Mouse (Mus musculus) adrenal gland, adult 18-20 months (tissue): ENCODE results near the gene Sumo3. TPM values are rescaled to one million over a fixed set of nuclear protein-coding genes. Genes with fewer than 3 reads are reported as not detected.
A peak's percentile ranks its signal among the peaks of the same experiment; 100 is the strongest.

Source experiments
- DNase-seq, 2 experiments: peaks; one replicate each; pipeline ENCODE4 v3.0.0; 2021 to 2022; ENCODE audit warnings: low spot score in 2 of 2
- total RNA-seq, 2 experiments: library from RNA; stranded (reverse); gene quantifications; 1 replicate in 1 of 2; 2 replicates in 1 of 2; pipeline ENCODE4 v1.2.3; 2021

The Sumo3 gene
- total RNA-seq, 2 experiments from 2014 or later: 91.8 to 98.8 TPM

- DNase-seq: no peak
These were observed 17.9 kb upstream of the Sumo3 start for GRCm38 (mm10) chr10:77588036-77588435.

DNA sequence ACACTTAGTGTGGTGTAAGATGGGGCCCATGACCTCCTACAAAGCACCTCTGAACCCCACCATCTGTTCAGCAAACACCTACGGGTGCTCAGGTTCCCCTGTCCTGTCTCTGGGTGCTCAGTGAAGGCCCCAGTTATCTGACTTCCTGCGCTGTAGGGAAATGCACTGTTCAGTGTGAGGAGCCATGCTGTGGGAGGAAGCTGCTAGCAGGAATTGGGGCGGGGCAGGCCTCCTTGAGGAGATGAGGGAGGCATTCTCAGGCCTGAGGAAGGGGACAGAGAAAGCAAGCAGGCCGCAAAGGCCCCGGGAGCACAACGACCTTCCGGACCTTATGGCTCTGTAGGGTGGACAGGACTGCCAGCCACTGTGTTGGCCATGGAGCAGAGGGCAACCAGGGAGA lies 16.8 kb upstream of the Sumo3 start:
- no peak for DNase-seq

DNA sequence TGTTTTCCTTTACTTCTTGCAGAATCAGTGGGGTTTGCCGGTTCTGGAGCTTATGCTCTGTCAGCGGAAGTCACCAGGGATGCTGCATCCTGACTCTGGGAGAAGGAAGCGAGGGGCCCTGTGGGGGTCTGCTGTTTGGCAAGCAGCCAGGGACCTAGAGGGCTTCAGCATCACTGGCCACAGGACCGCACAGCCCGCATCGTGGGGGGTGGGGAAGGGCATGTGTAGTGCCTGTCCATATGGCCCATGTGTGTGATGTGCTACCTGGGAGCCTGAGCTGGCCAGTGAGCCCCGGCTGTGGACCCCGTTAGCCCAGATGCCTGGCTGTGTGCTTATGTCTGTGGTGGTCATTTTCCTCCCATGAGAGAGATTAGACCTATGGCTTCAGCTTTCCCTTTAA lies 16.1 kb upstream of the Sumo3 start:
- no peak for DNase-seq

DNA sequence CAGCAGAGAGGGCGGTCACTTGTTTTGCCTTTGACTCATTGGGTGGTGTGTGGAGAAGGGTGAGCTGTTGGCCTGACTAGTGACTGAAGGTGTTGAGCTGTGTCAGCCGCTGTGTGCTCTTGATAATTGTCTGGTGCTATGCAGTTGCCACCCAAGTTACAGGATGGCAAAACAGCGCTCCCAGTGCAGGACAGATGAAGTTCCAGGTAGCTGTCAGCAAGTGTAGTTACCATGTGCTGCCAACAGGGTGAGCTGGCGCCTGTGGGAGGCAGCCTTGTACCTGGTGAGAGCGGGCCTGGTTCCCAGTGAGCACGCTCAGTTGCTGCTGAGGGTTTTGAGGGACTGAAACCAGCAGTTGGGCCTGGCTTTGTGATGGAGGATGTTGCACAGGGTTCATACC lies 15.1 kb upstream of the Sumo3 start:
- no peak for DNase-seq

DNA sequence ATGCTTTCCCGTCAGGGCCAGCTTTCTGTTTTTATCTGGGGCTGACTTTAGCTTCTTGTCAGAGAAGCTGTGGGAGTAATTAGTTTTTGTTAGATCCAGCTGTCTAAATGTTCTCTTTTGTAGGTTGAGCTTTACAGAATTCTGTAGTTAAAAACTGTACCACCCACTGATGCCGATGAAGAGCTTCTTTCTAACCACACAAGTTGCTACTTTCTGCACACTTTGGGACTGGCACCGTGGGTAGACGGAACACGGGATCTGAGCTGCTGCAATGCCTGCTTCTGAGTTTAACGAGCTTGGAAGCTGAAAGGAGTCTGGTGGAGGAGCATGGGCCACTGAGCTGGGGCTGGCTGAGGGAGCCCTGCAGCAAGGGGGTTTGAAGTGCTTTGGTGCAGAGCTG lies 14.4 kb upstream of the Sumo3 start:
- DNase-seq: no peak

DNA sequence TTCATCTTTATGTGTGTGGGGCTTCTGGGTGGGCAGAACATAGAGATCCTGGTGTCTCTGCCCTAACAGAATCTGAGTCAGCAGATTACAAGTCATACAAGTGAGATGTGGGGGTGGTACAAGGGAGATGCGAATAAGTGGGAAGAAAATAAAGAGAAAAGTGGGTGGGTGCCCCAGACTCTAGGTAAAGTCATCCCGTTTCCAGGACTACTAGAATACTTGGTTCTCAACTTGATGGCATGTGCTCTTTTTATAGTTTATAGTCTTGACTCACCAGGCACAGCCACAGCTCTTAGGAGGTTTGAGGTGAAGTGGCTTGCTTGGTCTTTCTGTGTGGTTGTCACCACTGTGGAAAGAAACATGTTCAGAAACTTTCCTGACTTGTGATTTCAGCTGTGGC lies 9.8 kb upstream of the Sumo3 start:
- no peak for DNase-seq

DNA sequence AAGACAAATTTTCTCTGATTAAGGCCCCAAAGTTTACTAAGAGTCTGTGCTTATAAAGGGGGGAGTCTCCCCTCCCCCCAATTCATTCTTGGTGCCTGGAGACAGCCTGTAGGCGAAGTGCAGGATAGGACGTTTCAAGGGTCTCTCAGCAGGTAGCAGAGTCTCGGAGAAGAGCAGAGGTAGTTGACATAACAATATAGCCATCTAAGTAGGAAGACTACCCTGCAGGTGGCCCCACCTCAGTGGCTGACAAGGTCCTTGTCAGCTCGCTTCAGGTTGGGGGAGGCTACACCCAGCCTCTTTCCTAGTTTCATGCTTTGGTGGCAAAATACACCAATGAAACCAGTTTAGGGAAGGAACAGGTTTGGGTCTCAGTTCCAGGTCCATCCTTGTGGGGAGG lies 2.9 kb upstream of the Sumo3 start:
- no peak for DNase-seq

- DNase-seq: no peak
These were observed 1.8 kb upstream of the Sumo3 start for GRCm38 (mm10) chr10:77604111-77604510.

- no peak for DNase-seq
These were observed 939 bp upstream of the Sumo3 start for GRCm38 (mm10) chr10:77604958-77605357.

GRCm38 (mm10) chr10:77605368-77605767 lies 529 bp upstream of the Sumo3 start:
- no peak for DNase-seq

- no peak for DNase-seq
These were observed 958 bp downstream of the Sumo3 start for GRCm38 (mm10) chr10:77606855-77607254.

DNA sequence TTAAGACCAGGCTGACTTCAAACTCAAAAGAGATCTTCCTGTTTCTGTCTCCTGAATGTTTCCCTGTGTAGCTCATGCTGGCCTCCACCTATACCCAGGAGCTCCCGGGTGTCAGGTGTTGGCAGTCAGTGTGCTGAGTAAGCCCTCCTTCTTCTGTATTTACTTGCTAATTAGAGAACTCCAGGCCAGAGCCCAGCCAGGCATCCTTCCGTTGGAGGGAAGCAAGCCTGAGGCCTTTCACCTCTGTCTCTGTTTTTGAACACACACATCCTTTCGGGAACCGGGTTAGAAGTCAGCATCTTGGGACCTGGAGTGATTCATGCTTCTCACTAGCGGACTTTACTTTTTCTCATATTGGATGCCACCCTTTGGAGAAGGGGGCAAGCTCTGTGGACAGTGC lies 1.5 kb downstream of the Sumo3 start:
- no peak for DNase-seq

DNA sequence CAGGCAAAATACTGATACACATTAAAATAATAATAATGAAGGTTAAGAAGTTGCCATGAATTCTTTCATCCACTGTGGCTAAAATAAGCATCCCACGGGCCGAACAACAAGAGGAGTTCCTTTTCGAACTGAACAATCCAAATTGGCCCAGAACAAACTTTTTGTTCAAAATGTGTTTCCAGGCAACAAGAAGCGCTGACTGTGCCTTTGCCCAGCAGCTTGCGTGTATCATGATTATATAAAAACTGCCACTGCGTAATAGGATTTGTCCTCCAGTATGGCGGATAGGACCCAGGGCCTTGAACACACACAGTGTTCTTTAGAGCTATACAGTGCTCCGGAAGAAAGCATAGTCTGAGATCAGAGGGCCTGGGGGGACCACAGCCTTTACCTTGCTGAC lies 2.7 kb downstream of the Sumo3 start:
- no peak for DNase-seq

- DNase-seq: no peak
These were observed 4.5 kb downstream of the Sumo3 start for GRCm38 (mm10) chr10:77610221-77610961.

DNA sequence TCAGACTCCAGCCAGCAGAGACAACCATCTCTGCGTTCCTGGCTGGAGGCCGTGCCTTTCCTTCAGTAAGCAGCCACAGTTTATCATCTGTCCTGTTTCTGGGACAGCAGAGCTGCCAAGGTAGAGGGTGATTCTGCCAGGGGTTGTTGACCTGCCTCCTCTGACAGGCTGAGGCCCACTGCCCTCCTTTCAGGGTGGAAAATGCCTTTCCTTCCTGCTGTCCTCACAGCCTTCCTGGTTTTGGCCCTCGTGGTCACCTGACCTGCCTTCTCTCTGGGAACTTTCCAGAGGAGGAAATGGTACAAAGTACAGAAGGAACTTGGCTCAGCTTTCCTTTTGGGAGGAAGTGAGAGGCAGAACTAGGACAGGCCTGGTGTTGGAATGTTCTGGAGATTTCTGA lies 7.5 kb downstream of the Sumo3 start:
- no peak for DNase-seq

- DNase-seq: no peak
These were observed 9.8 kb downstream of the Sumo3 start for GRCm38 (mm10) chr10:77615647-77616046.

DNA sequence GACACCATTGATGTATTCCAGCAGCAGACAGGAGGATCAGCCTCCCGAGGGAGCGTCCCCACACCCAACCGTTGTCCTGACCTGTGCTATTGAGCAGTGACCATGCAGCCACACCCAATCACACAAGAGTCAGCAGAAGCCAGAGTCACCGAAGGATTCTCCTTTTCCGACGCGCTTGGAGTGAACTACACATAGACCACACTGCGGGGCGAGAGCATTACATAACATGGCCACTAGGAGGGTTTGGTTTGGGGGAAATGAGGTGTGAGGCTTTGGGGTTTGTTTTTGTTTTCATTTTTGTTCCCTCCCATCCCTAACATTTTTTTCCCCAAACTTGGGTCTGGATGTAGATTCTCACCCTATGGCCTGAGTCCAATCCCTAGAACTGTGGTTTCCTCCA lies 10.3 kb downstream of the Sumo3 start:
- DNase-seq: no peak

GRCm38 (mm10) chr10:77616926-77617325 lies 11.0 kb downstream of the Sumo3 start:
- no peak for DNase-seq

GRCm38 (mm10) chr10:77621546-77621945 lies 15.6 kb downstream of the Sumo3 start:
- no peak for DNase-seq

DNA sequence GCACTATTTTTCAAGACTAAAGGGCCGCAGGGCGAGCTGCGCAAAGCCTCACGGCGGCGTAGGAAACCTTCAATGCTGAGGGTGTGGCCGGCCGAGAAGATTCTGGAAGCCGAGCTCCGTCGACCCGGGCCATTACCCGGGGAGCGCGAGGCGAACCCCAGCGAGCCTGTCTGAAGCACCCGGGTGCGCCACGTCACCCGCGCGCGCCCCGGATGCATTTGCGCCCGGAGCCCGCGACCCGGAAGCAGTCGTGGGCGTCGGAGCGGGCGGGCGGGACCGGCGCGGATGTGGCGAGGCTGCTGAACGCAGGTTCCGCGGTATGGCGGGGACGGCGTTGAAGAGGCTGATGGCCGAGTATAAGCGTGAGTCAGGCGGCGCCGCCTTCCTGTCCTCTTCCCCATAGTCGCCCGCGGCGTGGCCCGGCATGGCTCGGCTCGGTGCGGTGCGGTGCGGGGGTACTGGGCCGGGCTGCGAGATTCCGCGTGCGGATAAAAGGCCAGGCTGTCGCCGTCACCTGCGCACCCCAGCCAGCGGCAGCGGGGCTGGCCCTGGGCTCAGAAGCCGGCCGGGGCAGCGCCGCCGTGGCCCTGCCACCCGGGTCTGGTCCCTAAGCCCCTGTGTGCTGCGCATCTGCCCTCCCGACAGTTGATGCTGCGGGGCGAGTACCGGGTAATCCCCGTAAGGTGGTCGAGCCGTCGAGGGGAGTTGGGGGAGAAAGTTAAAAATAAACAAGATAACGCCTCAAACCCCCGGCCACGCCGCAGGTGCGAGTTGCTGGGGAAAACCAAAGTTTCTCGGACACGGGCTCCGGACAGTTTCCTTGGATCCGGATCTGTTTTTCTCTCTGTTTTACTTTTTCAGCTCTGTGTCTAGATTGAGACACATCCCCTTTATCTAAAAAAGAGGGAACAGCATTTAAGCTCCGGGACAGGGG lies 16.4 kb downstream of the Sumo3 start, which contains the start of gene Ube2g2:
Gene Ube2g2 (plus strand): TSS at position 221 of the 934 bp plus-strand sequence.
- DNase-seq: peak; percentile 97 to 98

DNA sequence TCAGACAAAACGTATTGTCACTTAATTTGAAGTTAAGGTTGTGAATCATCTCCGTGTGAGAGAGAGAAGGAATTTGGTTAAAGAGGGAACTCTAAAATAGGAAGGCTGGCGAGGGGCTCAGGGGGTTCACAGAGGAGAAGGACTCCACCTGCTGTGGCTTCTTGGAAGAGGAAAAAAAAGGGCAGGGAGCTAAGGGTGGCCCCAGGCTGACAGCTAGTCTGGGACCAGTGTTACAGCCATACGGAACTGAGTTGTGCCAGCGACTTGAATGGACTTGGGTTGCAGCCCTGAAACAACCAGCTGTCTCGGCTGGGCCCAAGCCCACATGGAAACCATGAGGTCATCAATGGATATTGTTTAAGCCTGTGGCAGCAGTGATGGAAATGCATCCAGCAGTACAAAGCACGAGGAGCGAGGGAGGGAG lies 17.2 kb downstream of the Sumo3 start:
- DNase-seq: no peak
